Mouse (Mus musculus) MEL (cell line): ENCODE results near the gene Lpgat1.

Source experiments
- CHD2 ChIP-seq: IDR thresholded peaks from 2 replicates; pipeline ENCODE4 v1.6.1; 2011; ENCODE audit warnings: low read length, improper control_type of control experiment
- CTCF ChIP-seq, 3 experiments: IDR thresholded peaks in 2 of 3; conservative IDR thresholded peaks in 1 of 3; 2 replicates each; pipeline ENCODE4 v1.5.1; 2011 to 2012; ENCODE audit warnings: low read length in 3 of 3, low read depth in 2 of 3, mild to moderate bottlenecking in 2 of 3, improper control_type of control experiment in 1 of 3, inconsistent platforms in 1 of 3, mixed read lengths in 1 of 3, moderate library complexity in 1 of 3; ENCODE audit not compliant: control insufficient read depth in 1 of 3, insufficient read depth in 1 of 3, poor library complexity in 1 of 3, severe bottlenecking in 1 of 3
- E2F4 ChIP-seq: IDR thresholded peaks from 2 replicates; pipeline ENCODE4 v1.6.1; 2011; ENCODE audit warnings: low read depth, low read length, improper control_type of control experiment, borderline replicate concordance
- GABPA ChIP-seq: IDR thresholded peaks from 2 replicates; pipeline ENCODE4 v1.6.1; 2012; ENCODE audit warnings: low read depth, mild to moderate bottlenecking, inconsistent platforms, low read length, improper control_type of control experiment, moderate library complexity
- JUND ChIP-seq: IDR thresholded peaks from 2 replicates; pipeline ENCODE4 v1.6.1; 2011; ENCODE audit warnings: low read depth, mild to moderate bottlenecking, improper control_type of control experiment, low read length
- MAFK ChIP-seq: IDR thresholded peaks from 2 replicates; pipeline ENCODE4 v1.6.1; 2011; ENCODE audit warnings: low read depth, mild to moderate bottlenecking, low read length, improper control_type of control experiment, borderline replicate concordance
- POLR2A ChIP-seq, 2 experiments: IDR thresholded peaks; 2 replicates each; pipeline ENCODE4 v1.6.1; 2011 to 2012; ENCODE audit warnings: low read length in 2 of 2, mild to moderate bottlenecking in 2 of 2, control low read depth in 1 of 2, improper control_type of control experiment in 1 of 2, low read depth in 1 of 2, moderate library complexity in 1 of 2; ENCODE audit not compliant: control insufficient read depth in 1 of 2, insufficient read depth in 1 of 2, poor library complexity in 1 of 2
- SIN3A ChIP-seq: IDR thresholded peaks from 2 replicates; pipeline ENCODE4 v1.6.1; 2012; ENCODE audit warnings: low read length, improper control_type of control experiment, inconsistent platforms
- USF2 ChIP-seq, 2 experiments: IDR thresholded peaks; 2 replicates each; pipeline ENCODE4 v1.6.1; 2011 to 2012; ENCODE audit warnings: improper control_type of control experiment in 2 of 2, low read length in 2 of 2, borderline replicate concordance in 1 of 2, inconsistent platforms in 1 of 2, low read depth in 1 of 2, mild to moderate bottlenecking in 1 of 2; ENCODE audit not compliant: insufficient read depth in 1 of 2

GRCm38 (mm10) chr1:191693231-191693630 lies 24.4 kb upstream of the Lpgat1 start:
- TF ChIP-seq USF2 (IDR thresholded peaks at IDR 0.05; ENCODE audit: borderline replicate concordance in 1 of 2, insufficient read depth in 1 of 2, low read depth in 1 of 2, low read length in 2 of 2) (no peak), POLR2A (IDR thresholded peaks at IDR 0.05; ENCODE audit: control insufficient read depth in 1 of 2, insufficient read depth in 1 of 2, low read depth in 1 of 2, low read length in 2 of 2, poor library complexity in 1 of 2) (no peak), MAFK (no peak), SIN3A (no peak), CHD2 (no peak), GABPA (no peak), E2F4 (no peak), CTCF (IDR thresholded peaks at IDR 0.05 in 2 of 3, conservative IDR thresholded peaks at IDR 0.05 in 1 of 3; ENCODE audit: control insufficient read depth in 1 of 3, insufficient read depth in 1 of 3, low read depth in 2 of 3, low read length in 3 of 3, poor library complexity in 1 of 3, severe bottlenecking in 1 of 3) (no peak), JUND (no peak)
